Mouse (Mus musculus) layer of hippocampus, postnatal 14 days (tissue): ENCODE data around the gene 1700001P01Rik. TPM values are rescaled to one million over a fixed set of nuclear protein-coding genes. Genes with fewer than 3 reads are reported as not detected.

ENCODE experiments used
- DNase-seq, 2 experiments: peaks; one replicate each; pipeline ENCODE4 v3.0.0; 2021 to 2022; ENCODE audit warnings: low spot score in 2 of 2, mixed read lengths in 1 of 2
- long read RNA-seq, 2 experiments: library from polyadenylated mRNA; stranded (forward); transcript quantifications; one replicate each; pipeline ENCODE4 v2.0.0; 2021
- total RNA-seq, 2 experiments: library from RNA; stranded (reverse); gene quantifications; 2 replicates each; pipeline ENCODE4 v1.2.3; 2021

The 1700001P01Rik gene
- total RNA-seq, result 1 to 10 TPM in 1 of 2 experiments, under 1 TPM in 1; 0.58 to 2.0 TPM
- long read RNA-seq, experiment 1, result 0 reads
- long read RNA-seq, experiment 2, result 0 reads

DNA sequence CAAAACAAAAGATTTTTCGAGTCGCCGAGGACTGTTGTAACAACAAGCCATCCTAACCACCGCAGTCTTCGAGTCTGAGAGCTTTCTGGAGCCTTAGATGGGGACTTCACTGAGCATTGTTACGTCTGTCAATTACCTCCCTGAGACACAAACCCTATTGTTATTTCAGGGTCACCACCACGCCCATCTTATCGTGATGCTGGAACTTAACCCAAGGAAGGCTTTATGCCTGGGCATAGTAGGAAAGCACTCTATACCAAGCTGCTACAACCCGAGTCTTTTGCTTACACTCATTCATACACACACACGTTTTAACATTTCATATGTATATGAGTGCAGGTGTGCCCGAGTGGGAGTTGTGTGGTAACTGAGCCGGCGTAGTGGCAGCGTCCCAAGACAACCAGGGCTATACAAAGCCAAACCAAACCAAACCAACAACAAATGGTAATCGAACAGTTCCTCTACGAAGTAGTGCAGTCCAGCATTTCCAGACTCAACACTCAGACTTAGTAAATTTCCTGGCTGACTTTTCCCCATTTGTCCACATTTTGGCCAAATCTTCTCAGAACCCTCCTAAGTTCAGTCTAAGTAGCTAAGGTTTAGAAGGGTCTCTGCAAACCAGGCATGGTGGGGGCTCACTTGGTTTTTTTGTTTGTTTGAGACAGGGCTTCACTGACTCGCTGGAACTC is at the start of gene 1700001P01Rik:
Gene 1700001P01Rik, minus strand, starts transcription at position 111 of the 689 bp plus-strand sequence.
- no peak for DNase-seq

DNA sequence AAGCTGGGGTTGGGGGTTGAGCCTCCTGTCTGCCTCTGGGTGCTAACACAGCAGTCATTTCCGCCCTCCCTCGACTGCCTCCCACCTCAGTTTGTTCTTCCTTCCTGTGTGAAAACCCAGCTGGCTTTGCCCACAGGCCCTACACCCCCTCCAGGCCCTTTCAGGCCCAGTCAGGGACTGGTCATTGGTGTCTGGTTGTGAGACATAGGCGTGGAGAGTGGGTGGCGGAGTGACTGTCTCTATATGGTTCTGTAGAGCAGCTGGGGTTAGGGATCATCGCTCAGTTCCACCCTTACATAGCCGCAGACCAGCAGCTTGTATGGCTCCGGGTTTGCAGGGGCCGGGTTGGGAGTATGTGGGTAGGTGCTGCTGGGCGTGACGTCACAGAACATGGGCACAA is 49.6 kb upstream of the 1700001P01Rik start:
- DNase-seq, result no peak

DNA sequence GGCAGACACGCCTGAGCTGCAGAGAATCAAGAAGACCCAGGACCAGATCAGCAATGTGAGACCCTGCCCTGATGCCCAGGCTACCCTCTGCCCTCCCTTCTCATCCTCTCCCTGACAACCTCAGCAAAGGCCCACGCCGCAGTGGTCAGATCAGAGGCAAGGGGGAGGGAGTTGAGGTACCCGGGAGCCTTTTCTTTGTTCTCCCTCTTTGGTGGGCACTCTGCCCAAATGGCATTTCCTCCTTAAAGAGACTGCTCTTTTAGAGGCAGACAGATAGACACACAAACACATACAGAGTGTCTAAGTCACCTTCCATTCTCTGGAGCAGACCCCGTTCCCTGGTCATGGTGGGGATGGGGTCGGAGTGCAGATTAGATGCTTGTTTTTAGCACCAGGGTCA is 49.2 kb upstream of the 1700001P01Rik start:
- no peak for DNase-seq

DNA sequence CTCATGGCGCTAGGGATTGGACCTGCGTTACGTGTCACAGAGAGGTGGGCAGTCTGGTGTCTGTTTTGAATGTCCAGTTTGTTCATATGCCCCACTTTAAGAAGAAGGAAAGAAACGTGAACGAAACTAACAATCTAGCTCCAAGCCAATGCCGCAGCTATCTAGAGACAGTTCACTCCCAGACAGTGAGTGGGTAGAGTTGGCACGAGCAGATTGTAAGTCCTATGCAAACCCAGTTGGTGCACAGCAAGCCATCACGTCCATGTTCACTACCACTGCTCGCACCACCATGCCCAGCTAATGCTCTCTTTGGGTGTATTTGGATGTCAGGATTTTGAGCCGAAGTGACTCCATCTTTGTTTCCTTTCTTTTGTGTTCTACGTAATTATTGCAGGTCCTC is 48.5 kb upstream of the 1700001P01Rik start:
- DNase-seq, result no peak

DNA sequence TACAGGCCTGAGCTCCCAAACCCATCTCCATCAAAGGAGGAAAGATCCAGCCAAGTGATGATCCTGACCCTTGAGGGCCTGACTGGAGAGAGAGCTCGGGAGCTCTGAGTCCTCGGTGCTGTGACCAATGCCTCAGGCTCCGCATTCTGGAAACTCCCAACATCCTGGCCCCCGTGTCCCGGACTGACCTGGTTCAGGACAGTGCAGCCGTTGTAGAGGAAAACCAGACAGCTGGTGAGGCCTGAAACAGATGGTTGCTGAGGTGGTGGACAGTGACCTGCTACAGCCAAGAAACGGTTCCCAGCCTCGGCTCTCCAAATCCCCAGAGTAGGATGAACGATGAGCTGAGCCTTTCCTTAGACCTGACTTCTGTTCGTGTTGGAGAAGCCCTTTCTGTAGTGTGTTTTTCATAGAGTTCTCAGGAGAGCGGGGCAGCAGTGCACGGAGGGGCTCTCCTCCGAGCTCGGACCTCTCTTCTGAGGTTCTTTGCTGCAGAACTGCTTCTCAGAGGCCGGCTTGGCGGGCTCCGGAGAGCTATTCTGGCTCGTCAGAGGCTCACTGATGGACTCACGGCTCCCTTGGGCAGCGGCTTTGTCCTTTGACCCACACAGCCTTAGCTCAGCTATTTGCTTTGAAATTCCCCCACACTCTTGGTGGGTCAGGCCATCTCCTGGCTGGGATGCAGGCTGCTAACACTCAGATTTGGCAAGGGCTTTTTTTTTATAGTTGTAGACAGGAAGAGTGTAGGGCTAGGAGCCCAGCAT is 47.3 kb upstream of the 1700001P01Rik start:
- no peak for DNase-seq

DNA sequence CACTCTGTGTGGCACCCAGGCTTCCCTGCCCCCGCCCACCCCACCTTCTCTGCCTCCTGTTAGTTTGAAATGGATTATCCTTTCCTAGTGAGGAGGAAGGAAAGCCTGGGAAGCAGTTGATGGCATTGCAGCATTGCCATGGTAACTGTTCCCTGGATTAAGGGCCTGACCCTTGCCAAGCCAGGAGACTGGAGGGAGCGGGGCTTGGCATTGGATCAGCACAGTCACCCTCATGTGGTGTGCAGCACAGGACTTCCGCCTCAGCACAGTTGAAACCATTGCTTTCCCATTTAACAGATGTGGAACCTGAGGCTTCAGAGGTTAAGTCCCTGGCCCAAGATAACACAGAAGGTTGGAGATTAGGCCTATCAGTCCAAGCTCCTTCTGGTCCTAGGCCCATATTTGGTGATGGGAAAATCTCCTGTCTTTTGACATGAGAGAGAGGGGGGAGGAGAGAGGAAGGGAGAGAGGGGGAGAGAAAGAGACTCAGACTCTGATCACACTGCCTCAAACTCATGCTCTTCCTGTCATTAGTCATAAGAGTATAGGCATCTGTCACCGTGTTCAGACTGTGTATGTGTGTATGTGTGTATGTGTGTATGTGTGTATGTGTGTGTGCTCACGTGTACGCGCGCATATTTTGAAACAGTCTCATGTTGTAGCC is 45.8 kb upstream of the 1700001P01Rik start:
- no peak for DNase-seq

DNA sequence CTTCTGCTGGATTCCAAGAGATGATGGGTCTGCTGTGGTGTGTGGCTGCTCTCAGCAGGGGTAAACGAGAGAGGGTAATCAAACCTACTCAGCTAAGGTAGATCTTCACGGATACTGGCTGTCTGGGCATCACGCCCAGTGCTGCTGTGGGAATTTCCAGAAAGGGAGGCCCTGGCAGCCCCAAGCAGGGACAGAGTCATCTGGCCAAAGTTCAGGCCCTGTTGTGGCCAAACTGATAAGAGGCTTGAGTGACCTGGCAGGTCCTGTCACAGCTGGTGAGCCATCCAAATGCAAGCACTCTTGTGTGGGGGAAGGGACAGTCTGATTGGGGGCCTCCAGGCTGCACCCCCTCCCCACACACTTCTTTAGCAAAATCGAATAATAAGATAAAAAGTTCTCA is 45.1 kb upstream of the 1700001P01Rik start:
- no peak for DNase-seq

DNA sequence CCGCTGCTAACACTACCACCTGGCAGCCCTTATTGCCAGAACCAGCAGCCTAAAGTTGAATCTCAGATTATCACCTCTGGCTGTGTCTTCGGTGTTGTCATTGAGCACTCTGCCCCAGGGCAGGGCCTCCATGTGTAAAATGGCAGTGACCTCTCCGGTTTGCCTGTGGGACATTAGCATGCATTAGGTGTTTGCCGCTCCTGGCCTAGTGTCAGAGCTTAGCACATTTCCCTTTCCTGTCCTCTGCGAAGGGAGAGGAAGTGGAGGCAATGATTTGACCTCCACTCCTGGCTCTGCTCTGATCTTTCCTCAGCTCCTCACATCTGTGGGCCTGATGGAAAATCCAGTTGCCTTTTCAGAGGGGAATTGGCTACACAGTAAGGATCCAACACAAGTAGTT is 44.2 kb upstream of the 1700001P01Rik start:
- no peak for DNase-seq

DNA sequence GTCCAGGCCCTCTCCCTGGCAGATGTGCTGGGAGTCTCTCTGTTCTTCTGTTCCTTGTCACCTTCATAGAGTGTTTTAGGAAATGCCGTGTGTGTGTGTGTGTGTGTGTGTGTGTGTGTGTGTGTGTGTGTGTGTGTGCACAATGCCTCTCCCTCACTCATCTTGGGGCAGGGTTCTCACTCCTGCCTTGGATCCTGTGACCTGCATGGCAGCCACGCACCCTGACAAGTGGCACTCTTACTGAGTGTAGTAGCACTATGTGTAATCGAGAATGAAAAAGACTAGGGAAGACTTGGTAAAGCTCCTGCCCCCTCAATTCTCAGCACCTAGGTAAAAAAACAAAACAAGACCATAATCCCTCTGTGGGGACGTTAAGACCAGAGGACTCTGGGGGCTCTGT is 43.4 kb upstream of the 1700001P01Rik start:
- no peak for DNase-seq

DNA sequence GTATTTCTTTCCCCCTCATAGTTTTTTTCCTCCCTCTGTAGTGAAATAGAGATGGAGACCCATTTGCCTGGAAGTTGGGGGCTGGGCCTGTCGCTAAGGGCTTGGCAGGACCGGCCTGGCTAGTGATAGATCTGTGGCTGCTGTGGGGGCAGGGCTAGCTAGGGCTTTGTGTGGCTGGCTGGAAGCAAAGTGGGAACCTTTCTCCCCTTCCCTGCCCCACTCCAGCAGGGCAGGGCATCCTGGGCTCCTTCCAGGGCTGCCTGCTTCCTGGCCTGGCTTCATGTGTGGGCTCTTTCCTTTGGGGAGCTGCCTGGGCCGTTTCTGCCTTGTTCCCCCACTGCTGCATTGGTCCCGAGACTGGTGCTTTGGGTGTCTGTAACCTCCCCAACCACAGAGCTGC is 42.9 kb upstream of the 1700001P01Rik start:
- DNase-seq, result no peak

DNA sequence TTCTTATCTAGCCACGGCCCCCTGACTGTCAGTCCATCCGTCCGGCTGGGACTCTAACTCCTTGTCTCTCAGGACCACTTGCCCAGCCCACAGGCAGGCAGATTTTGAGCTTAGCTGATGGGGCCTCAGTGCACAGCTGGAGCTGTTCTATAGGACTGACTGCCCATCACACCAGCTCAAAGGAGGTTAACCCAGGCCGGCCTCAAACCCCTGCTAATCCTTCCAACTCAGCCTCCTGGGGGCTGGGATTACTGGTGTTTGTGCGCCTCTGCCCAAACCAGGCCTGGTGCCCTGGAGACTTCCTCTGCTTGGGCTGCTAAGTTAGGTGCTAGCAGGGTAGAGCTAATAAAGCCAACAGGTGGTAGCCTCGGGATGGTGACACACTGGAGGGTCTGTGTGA is 42.3 kb upstream of the 1700001P01Rik start:
- no peak for DNase-seq

DNA sequence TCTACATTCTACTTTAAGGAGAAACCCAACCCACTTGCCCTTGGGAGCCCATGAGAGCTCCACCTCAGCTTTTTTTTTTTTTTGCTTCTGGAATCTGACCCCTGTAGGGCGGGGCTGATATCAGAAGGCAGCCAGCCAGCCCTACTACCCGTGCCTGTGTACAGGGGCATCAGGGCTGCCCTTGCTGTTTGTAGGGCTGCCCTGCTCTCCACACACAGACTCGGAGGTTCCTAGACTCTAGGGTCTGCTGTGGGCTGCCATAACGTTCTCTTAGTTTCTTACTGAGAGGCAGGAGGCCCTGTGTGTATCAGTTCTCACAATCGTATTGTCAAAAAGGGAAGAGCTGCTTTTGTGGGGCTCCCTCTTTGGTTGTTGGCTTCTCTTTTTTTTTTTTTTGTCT is 41.7 kb upstream of the 1700001P01Rik start:
- DNase-seq, result no peak

DNA sequence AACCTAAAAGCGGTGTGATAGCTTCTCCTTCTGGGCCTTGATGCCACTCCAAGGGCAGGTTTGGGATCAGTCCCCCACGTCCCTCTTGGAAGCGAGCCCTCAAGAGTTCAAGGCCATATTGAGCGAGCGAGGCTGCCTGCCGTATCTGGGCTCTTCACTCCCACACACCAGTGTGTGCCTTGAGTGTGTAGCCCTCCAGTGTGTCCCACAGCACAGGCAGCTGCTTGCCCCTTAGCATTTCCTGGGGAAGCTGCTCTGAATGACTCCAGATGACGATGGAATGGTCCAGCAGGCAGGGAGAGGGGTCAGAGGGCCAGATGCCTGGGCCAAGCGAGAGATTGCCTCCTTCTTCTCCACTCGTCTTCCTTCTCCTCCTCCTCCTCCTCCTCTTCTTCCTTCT is 41.2 kb upstream of the 1700001P01Rik start:
- DNase-seq, result no peak

DNA sequence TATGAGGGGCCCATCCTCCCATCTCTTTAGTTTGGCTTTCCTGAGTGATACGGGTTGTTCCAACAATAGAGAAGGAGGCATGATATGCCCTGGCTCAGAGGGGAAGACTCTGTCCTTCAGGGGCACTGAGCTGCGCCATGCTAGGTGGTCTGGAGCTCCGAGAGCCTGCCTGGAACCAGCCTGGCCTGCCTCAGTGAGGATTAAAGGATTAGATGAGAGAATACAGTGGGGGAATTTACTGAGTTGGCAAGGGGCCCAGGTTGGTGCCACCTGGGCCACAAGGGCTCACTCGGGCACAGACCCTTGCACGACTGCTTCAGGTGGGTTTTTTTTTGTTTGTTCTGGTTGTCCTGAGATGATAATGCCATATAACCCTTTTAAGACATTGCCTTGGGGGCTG is 40.5 kb upstream of the 1700001P01Rik start:
- DNase-seq, result no peak

DNA sequence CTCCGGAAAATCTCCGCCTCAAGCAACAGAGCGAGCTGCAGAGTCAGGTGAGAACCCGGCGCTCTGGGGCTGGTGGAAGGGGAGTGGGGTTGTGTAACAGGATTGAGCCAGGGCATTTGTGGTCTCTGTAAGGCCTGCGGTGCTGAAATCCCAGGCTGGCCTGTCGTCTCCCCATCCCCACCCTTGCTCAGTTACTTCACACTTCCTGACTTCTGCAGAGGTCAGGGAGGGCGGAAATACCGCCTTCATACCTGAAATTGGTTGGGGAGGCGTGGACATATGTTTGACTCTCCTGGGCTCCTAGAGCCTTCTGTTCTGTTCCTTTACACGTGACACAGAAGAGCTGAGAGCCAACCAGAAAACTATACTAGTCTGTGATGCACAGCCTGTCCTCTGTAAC is 40.0 kb upstream of the 1700001P01Rik start:
- DNase-seq, result no peak

DNA sequence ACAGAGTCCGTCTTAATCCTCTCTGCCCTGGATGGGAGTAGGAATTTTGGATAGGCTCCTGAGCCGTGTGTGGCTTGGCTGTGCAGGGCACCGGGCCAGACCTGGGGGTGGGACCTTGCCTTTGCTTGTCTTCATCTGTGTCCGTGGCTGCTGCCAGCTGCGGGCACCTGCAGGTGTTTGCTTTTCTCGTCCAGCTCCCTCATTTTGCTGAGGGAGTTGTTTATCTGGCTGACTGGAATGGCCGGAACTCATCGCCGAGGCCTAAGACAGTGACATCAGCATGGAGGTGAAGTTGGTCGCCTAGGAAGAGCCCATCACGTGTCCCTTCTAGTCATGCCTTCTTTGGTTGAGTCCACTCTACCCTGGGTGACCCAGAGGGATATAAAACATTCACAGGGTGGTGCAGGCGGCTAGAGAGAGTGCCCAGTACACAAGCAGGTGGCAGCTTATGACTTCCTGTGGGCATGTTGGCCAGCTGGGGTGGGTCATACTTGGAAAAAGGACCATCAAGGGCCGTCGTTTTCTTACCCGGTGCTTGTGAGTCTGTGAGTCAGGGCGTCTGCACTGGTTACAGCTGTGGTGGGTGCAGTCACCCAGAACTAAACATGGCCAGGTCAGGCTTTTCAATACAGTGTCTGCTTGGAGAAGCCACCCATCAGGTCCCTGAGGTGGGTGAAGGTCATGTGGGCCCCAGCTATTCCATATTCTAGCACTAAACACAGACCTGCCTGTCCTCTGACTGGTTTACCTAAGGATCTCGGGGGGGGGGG is 38.2 kb upstream of the 1700001P01Rik start:
- DNase-seq, result no peak

DNA sequence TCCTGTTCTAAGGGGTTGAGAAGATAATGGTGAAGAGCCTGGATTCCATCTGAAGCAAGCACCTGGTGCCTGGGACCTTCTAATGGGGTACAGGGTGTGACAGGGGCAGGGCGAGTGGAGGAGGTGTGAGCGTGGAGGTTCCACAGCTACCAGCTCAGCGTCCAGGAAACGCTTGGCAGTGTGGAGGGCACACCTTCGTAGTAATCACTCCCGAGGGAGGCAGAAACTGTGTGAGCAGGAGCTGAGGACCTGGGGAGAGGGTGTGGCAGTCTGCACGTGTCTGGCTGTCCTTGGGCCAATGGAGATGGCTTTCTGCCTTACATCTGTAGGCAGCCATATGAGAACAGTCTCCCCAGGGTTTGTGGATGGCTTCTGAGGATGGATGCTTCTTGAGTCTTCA is 37.4 kb upstream of the 1700001P01Rik start:
- no peak for DNase-seq

DNA sequence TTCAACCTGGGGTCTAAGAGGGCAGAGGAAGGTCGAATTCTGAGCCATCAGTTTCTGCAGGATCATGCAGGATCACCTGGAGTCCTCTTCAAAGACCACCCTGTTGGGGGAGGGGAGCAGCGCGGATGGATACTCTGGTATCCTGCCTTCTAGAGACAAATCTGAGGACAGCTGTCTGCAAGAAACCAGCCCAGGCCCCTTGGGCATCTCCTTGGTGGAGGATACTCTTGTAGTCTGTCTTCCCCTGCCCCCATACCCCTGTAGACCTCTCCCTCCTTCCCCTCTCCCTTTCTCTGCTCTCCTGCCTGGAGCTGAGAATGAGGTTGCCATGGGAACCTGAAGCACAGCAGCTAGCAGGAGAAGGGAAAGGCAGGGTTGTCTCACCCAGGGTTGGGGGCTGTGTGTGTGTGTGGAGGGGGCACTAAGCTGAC is 36.8 kb upstream of the 1700001P01Rik start:
- DNase-seq, result peak in 1 of 2 experiments; percentile 63

DNA sequence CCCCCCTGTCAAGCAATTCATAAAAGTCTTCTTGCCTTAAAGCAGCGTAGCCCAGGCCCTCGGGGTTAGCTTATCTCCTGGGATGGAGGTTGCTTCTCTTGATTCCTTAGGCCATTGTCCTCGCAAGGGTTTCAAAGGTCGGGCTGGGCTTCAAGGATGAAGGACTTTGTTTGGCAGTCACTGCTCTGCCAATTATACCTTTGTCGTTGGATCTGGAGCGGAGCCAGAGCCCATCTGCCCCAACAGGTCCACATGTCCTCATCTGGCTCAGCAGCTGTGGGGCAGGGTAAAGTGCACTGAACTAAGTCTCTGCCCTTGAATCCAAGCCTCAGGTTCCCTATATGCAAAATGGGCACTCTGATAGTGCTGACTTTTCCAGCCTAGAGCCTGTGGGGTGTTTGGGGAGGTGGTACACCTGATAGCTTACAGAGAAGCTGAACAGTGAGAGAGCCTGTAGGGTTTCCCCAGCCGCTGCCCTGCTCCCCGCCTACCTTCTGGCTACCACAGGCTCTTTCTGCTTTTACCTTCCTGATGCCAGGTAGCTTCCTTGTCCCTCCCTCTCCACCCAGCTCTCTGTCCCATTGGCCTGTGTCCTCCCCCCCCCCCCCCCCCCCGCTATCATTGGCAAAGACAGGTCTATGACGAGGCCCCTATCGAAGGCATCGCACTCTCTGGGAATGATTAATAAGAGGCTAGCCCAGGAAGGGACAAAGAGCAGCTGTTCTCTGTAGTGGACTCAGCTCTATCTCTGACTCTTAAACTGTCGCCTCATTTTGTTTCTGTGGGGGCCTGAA is 36.0 kb upstream of the 1700001P01Rik start:
- DNase-seq, result no peak

DNA sequence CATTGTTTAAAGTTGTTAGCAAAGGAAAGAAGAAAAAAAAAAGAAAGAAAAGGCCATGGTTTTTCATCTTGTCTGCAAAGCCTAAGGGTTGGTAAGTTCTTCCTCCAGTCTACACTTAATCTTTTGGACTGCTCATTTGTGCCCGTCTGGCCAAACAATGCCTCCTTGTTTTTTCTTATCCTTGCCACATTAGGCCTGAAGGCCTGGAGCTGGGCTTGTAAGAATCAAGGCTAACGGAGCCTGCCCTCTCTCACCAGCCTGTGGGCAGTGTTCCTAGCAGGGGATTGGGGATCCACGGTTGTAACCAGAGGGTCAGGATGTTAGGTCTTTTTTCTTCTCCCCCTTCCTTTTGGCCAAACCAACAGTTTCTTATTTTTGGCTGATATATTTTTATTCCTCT is 35.3 kb upstream of the 1700001P01Rik start:
- DNase-seq, result no peak

DNA sequence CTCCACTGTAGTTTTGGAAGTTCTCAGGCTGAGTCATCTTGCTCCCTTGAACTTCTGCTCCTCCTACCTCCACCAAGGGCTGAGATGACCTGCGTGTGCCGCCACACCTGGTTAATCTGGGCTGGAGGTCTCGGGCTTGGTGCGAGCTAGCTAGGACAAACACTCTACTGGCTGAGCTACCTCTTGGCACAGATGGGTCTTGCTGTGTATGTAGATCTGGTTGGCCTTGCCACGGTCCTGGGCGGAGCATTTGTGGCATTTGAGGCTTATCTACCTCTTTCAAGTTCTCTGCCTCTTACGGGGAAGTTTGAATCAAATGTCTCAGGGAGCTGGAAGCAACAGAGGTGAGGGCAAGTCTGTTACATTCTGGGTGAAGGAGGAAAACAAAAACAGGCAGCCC is 34.6 kb upstream of the 1700001P01Rik start:
- DNase-seq, result no peak
